Mouse (Mus musculus) midbrain, embryonic 12.5 days (tissue): Measurements from ENCODE around the gene Erp27. TPM values are rescaled to one million over a fixed set of nuclear protein-coding genes. Genes with fewer than 3 reads are reported as not detected.

Experiments used
- ATAC-seq: fragments of 200-750 bp; cut with Nextera tagmentation; 2 replicates; pipeline ENCODE4 v1.8.0; 2017; ENCODE audit warnings: low read depth, moderate TSS enrichment, moderate library complexity; ENCODE audit not compliant: low FRiP score
- H3K27ac ChIP-seq: fragments of 300-500 bp; sonication (generic); replicated peaks from 2 replicates; pipeline ENCODE4 v1.5.1; 2016; ENCODE audit warnings: mild to moderate bottlenecking
- H3K27me3 ChIP-seq: fragments of 300-500 bp; sonication (generic); 2 replicates; pipeline ENCODE4 v1.6.1; 2016; ENCODE audit warnings: mild to moderate bottlenecking
- H3K36me3 ChIP-seq: fragments of 300-500 bp; sonication (generic); 2 replicates; pipeline ENCODE4 v1.6.1; 2016
- H3K4me1 ChIP-seq: fragments of 300-500 bp; sonication (generic); 2 replicates; pipeline ENCODE4 v1.6.1; 2016
- H3K4me2 ChIP-seq: fragments of 300-500 bp; sonication (generic); replicated peaks from 2 replicates; pipeline ENCODE4 v1.6.1; 2016; ENCODE audit warnings: mild to moderate bottlenecking, moderate library complexity
- H3K4me3 ChIP-seq: fragments of 300-500 bp; sonication (generic); 2 replicates; pipeline ENCODE4 v1.5.1; 2016; ENCODE audit warnings: mild to moderate bottlenecking
- H3K9ac ChIP-seq: fragments of 300-500 bp; sonication (generic); replicated peaks from 2 replicates; pipeline ENCODE4 v1.6.1; 2016; ENCODE audit warnings: mild to moderate bottlenecking, moderate library complexity
- H3K9me3 ChIP-seq: fragments of 300-500 bp; sonication (generic); 2 replicates; pipeline ENCODE4 v1.6.1; 2016; ENCODE audit warnings: mild to moderate bottlenecking
- WGBS: fragments of 180-500 bp; shearing (Covaris S2); methylation state at CpG from one replicate; pipeline ENCODE4 v1.1.7; 2016; 5-methylcytosine and 5-hydroxymethylcytosine counted together
- polyA plus RNA-seq: library from polyadenylated mRNA; unstranded; fragments of >200 nt; fragmentation: Nextera tagmentation; extraction: Ambion mirVana; gene quantifications from 2 replicates; pipeline ENCODE4 v1.2.1, GENCODE M21; 2016

The Erp27 gene
- polyA plus RNA-seq, 1 experiment from 2014 or later = not detected

- Histone ChIP-seq H3K4me2 (no peak overlapping the region), H3K9me3 (no peaks in the 10 kb centered on the region), H3K27ac (no peak overlapping the region), H3K4me3 (no peak overlapping the region), H3K9ac (no peak overlapping the region), H3K27me3 (no peaks in the 10 kb centered on the region), H3K4me1 (no peaks in the 10 kb centered on the region), H3K36me3 (no peaks in the 10 kb centered on the region)
- 71% methylated on average over 8 of the region's 8 CpGs for WGBS
- no peak for ATAC-seq
These were observed 47.4 kb downstream of the Erp27 start for GRCm38 (mm10) chr6:136874599-136874998.

DNA sequence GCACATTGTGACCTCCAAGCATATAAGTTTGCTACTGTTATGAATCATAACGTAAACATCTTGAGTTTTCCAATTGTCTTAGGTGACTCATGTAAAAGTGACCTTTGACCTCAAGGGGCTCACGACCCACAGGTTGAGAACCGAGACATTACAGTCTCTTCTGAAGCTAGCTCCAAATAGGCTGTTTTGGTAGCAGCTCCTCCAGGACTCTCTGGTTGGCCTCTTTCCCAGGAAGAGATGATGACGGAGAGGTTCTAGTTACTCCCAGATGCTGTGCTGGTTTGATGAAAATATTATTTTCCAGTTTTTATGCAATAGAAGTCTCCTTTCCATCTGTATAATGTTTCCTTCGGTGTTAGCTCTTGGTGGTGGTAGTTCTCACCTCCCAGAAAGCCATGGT is 53.1 kb downstream of the Erp27 start:
- no peaks in the 10 kb centered on the region for H3K36me3 ChIP-seq
- H3K27ac ChIP-seq = no peak overlapping the region
- ATAC-seq = no peak
- no peaks in the 10 kb centered on the region for H3K27me3 ChIP-seq
- no peak overlapping the region for H3K4me2 ChIP-seq
- 80% methylated on average over 5 of the region's 5 CpGs for WGBS
- no peaks in the 10 kb centered on the region for H3K4me1 ChIP-seq
- no peak overlapping the region for H3K4me3 ChIP-seq
- H3K9me3 ChIP-seq = no peaks in the 10 kb centered on the region
- H3K9ac ChIP-seq = no peak overlapping the region

- Histone ChIP-seq H3K36me3 (no peaks in the 10 kb centered on the region), H3K27ac (no peak overlapping the region), H3K9ac (no peak overlapping the region), H3K4me1 (no peaks in the 10 kb centered on the region), H3K9me3 (no peaks in the 10 kb centered on the region), H3K27me3 (no peaks in the 10 kb centered on the region), H3K4me3 (no peak overlapping the region), H3K4me2 (no peak overlapping the region)
- WGBS = 80% methylated on average over 4 of the region's 4 CpGs
- ATAC-seq = no peak
These were observed 55.8 kb downstream of the Erp27 start for GRCm38 (mm10) chr6:136866150-136866549.

DNA sequence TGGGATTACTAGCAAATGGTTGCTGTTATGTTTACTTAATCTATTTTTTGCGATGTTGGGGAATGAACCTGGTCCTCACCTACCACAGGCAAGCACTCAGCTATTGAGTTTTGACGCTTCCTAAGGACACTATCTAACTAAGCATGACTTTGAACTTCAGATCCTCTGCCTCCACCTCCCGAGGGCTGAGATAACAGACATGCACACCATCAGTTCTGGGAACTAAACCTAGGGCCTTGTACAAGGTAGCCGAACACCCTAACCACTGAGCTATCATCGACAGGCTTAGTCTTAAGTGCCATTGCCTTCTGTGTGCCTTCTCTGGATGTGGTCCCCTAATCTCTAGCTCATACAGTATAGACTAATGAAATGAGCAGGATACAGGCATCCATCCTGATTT is 56.6 kb downstream of the Erp27 start:
- Histone ChIP-seq H3K27ac (no peak overlapping the region), H3K9me3 (no peaks in the 10 kb centered on the region), H3K27me3 (no peaks in the 10 kb centered on the region), H3K4me2 (no peak overlapping the region), H3K36me3 (no peaks in the 10 kb centered on the region), H3K9ac (no peak overlapping the region), H3K4me3 (no peak overlapping the region), H3K4me1 (no peaks in the 10 kb centered on the region)
- ATAC-seq = no peak
- 86% methylated on average over 5 of the region's 5 CpGs for WGBS

GRCm38 (mm10) chr6:136861020-136861419 is 61.0 kb downstream of the Erp27 start:
- WGBS = 56% methylated on average over 9 of the region's 9 CpGs
- Histone ChIP-seq H3K4me3 (no peak overlapping the region), H3K4me2 (no peak overlapping the region), H3K9me3 (no peaks in the 10 kb centered on the region), H3K4me1 (no peaks in the 10 kb centered on the region), H3K27ac (no peak overlapping the region), H3K9ac (0 out of 2 replicates have a peak overlapping the region, but pooled peaks have one; percentile 11), H3K36me3 (no peaks in the 10 kb centered on the region), H3K27me3 (no peaks in the 10 kb centered on the region)
- ATAC-seq = no peak

GRCm38 (mm10) chr6:136858420-136858819 is 63.6 kb downstream of the Erp27 start:
- ATAC-seq = no peak
- no peaks in the 10 kb centered on the region for H3K4me1 ChIP-seq
- H3K4me2 ChIP-seq = no peak overlapping the region
- no peak overlapping the region for H3K9ac ChIP-seq
- no peaks in the 10 kb centered on the region for H3K9me3 ChIP-seq
- H3K27ac ChIP-seq = no peak overlapping the region
- WGBS = 91% methylated on average over 8 of the region's 8 CpGs
- H3K36me3 ChIP-seq = no peaks in the 10 kb centered on the region
- H3K27me3 ChIP-seq = no peaks in the 10 kb centered on the region
- no peak overlapping the region for H3K4me3 ChIP-seq

DNA sequence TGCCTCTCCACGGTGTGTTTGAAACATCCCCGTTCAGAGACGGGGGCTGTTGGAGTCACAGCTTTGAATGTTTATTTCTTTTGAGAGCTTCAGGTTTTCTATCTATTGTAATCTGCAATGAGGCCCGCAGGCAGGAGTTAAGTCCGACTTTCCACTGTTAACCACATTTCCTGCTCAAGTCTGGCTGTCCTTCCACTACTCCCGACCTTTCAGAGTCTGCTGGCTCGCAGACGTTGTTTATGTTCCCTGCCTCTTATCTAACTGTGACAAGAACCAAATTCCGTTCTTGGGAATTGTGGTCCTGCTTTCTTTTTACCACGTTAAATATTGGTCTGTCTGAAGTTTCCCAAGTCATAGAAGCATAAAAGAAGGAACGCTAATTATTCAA is 64.1 kb downstream of the Erp27 start:
- Histone ChIP-seq H3K36me3 (no peaks in the 10 kb centered on the region), H3K4me1 (no peaks in the 10 kb centered on the region), H3K9ac (no peak overlapping the region), H3K27ac (no peak overlapping the region), H3K4me3 (no peak overlapping the region), H3K9me3 (no peaks in the 10 kb centered on the region), H3K27me3 (no peaks in the 10 kb centered on the region), H3K4me2 (no peak overlapping the region)
- 67% methylated on average over 11 of the region's 11 CpGs for WGBS
- ATAC-seq = no peak

Other genes with a start within 250 kb of the Erp27 start
- 0.39 and 0.64 TPM in 2 replicates for gene Gucy2c, start 140.4 kb downstream of the Erp27 start, polyA plus RNA-seq
- gene Hist4h4, start 117.8 kb downstream of the Erp27 start, polyA plus RNA-seq = 0.84 and 0.94 TPM in 2 replicates
- gene H2afj, start 113.9 kb downstream of the Erp27 start, polyA plus RNA-seq = 114 and 117 TPM in 2 replicates
- gene BC049715, start 94.6 kb downstream of the Erp27 start, polyA plus RNA-seq = 2.0 and 2.3 TPM in 2 replicates
- 126 and 132 TPM in 2 replicates for gene Wbp11, start 93.9 kb downstream of the Erp27 start, polyA plus RNA-seq
- 0.24 and 0.79 TPM in 2 replicates for gene Smco3, start 86.7 kb downstream of the Erp27 start, polyA plus RNA-seq
- gene Art4, start 64.4 kb downstream of the Erp27 start, polyA plus RNA-seq = 0.56 and 0.69 TPM in 2 replicates
- 7.2 and 10.9 TPM in 2 replicates for gene Mgp, start 46.4 kb downstream of the Erp27 start, polyA plus RNA-seq
- gene Pde6h, start 1.7 kb upstream of the Erp27 start, polyA plus RNA-seq = not detected in 2 replicates
- gene Arhgdib, start 19.7 kb upstream of the Erp27 start, polyA plus RNA-seq = 17.9 and 23.1 TPM in 2 replicates
- gene Rerg, start 248.3 kb upstream of the Erp27 start, polyA plus RNA-seq = 1.2 and 2.5 TPM in 2 replicates